Mouse (Mus musculus) testis, adult 2 months (tissue): ENCODE data around the gene She.

Experiments
- CTCF ChIP-seq: fragments of 200-500 bp; IDR thresholded peaks from 2 replicates; pipeline ENCODE4 v1.5.1; 2012; ENCODE audit warnings: low read depth, mild to moderate bottlenecking, inconsistent platforms, low read length, moderate library complexity; ENCODE audit not compliant: control insufficient read depth, insufficient read depth, insufficient replicate concordance
- POLR2A ChIP-seq: fragments of 200-500 bp; IDR thresholded peaks from 2 replicates; pipeline ENCODE4 v1.6.1; 2012; ENCODE audit warnings: low read depth, mild to moderate bottlenecking, inconsistent platforms, low read length, moderate library complexity; ENCODE audit not compliant: control insufficient read depth

GRCm38 (mm10) chr3:89887582-89888230 lies 56.5 kb downstream of the She start:
- TF ChIP-seq CTCF (no peak), POLR2A (no peak)
